Mouse (Mus musculus) c-Kit-positive CD71-negative TER-119-negative erythroid progenitor cells, embryonic 14.5 days (primary cell): Measurements from ENCODE around the gene Jph2.

ENCODE experiments used
- DNase-seq: peaks from one replicate; pipeline ENCODE4 v3.0.0-alpha.2; 2013; ENCODE audit warnings: low read depth

Jph2 gene

DNA sequence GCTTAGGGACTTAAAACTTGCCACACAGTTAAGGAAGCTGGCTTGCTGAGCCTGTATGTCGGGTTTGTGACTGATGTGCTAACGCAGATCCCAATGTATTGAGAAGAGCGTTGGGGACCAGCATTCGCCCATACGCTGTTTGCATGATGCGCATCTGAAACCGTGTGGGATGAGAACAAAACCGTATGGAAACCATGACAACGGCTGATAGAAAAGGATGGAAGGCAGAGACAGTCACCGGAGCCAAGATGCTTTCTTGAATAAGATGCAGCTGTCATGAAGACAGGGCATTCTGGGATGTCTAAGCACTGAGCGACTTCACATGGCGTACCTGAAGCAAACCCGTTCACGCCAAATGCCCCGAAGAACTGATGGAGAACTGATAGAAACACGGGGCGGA lies 88.4 kb downstream of the Jph2 start:
- no peak for DNase-seq

DNA sequence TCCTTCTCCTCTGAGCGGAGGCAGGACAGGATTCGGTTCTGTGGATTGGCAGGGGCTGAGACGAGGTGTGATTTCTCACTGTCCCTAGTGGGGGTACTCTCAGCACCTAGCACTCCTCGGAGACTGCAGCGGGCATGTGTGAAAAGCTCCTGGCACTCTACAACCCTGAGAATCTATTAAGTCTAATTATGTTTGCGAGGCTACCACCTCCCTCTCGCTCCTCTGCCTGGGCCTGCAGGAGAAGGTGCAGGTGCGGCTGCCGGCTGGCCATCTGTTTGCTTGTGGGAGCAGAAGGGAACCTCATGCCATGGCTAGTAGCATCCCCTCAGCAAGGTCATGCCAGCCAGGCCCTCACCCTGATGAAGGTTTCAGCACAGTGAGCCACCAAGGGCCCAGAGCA lies 94.8 kb downstream of the Jph2 start:
- DNase-seq, result no peak

DNA sequence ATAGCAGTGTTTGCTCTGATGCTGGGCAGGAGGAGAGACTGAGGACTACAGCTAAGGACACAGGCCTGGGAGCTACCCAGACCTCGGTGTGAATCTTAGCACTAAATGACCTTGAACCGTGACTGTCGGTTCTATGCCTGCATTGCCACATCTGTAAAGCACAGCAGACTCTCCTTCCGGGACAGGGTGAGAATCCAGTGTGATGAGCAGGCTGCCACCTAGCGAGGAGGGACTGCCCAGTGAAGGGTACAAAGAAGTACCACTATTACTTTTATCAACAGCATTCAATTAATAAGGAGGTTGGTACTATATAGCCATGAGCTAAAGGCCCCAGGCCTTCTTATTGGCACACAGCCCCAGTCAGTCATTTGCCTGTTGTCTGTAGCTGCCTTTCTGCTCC lies 96.2 kb downstream of the Jph2 start:
- no peak for DNase-seq

DNA sequence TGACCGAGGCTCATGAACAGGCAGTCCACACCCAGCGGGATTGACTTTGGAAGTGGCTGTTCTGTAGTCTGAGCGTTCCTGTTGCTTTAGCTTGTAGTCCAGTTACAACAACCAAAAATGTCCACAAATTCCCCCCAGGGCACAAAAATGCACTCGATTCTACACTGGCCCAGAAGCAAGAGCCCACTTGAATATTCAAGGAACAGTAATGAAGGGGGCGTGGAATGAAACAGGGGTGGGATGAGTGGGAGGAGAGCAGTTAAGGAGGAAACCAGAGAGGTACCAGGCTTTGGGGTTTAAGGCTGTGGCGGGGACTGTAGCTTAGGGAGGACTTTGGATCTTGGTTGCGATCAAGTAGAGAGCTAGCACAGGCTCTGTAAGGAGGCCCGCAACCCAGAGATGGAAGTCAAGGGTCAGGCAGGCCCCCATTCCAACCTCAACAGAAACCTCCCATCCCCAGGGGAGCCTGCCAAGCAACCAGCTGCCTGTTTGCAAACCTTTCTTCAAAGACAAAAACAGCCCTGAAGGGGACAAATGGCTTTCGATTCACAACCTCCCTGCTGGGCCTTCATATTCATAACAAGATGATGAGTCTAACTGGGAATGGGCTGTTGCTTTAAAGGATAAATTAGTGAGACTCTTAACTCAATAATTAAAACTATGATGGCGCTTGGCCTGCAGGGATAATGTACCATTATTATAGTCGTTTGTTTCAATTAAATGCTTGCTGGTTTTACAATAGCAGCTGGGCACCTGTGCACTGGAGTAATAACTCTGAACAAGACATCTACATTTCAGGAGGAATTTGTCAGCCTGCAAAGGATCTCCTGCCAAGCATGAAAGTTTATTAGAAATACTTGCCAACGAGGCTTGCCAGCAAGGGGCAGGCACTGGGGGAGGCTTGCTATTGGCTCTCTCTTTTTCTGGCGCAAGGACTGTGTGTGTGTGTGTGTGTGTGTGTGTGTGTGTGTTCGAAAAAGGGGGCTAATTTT lies 97.4 kb downstream of the Jph2 start:
- DNase-seq, result no peak

DNA sequence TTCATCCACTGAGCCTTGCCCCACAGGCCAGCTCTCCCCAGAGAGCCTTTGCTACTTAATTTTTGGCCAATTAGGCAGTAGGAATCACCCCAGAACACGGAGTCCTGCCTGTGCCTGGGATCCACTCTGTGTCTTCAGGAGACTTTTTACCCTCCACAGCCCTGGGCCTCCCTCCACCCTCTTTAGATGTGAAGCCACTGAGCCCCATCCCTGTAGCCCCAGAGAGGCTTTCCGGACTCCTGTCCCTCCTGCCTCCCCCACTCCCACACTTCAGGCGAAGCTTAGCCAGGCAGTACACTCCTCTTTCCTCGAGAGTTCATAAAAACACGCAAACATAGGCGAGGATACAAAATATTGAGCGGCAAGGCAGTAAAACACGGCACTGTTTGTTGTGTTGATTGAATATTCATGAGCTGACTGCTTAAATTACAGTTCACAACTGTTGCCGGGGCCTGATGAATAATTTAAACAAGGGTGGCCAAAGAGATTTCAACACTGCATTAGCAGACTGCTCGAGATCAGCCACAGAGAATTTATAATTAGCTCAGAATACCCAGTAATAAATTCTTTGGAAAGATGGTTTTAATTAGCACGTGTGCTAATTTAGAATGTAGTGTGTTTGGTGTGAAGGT lies 100.7 kb downstream of the Jph2 start:
- no peak for DNase-seq

DNA sequence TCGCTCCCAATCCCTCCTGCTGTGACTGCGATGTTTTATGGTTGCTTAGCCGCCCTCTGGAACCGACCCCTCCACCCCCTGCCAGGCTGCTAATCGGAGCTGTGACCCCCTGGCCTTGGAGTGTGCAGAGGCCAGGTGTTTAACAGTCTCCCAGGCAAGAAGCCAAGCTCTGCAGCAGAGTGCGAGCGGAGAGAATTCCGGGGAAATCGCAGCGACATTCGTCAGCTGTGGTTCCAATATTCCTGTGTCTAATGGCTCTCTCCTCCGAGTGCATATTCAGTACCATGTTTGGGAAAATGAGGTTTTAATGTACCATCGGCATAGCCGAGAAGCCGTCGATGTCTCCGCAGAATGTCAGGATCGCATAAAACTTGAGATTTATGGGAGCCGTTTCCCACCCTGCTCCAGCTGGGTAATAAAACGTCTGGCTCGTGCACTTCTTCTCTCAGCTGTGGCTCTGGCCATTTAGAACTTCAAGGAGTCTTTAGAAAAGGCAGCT lies 108.9 kb downstream of the Jph2 start:
- no peak for DNase-seq
